Mouse (Mus musculus) midbrain, embryonic 13.5 days (tissue): ENCODE measurements at regions not wholly inside any gene's neighbourhood (a gene's known extent, or its start where the extent isn't known, plus 50 kb on each side); places are given as distances from the start of the nearest gene placed in this dataset.

Experiments
- ATAC-seq: fragments of 200-750 bp; cut with Nextera tagmentation; 2 replicates; pipeline ENCODE4 v1.8.0; 2017; ENCODE audit warnings: mild to moderate bottlenecking, moderate TSS enrichment, moderate library complexity
- H3K27ac ChIP-seq: fragments of 300-500 bp; sonication (generic); 2 replicates; pipeline ENCODE4 v1.5.1; 2015; ENCODE audit warnings: inconsistent platforms, mild to moderate bottlenecking, moderate library complexity
- H3K27me3 ChIP-seq: fragments of 300-500 bp; sonication (generic); 2 replicates; pipeline ENCODE4 v1.6.1; 2015; ENCODE audit warnings: mild to moderate bottlenecking, inconsistent platforms
- H3K36me3 ChIP-seq: fragments of 300-500 bp; sonication (generic); 2 replicates; pipeline ENCODE4 v1.6.1; 2015; ENCODE audit warnings: mild to moderate bottlenecking, inconsistent platforms
- H3K4me1 ChIP-seq: fragments of 300-500 bp; sonication (generic); replicated peaks from 2 replicates; pipeline ENCODE4 v1.6.1; 2015; ENCODE audit warnings: inconsistent platforms
- H3K4me2 ChIP-seq: fragments of 300-500 bp; sonication (generic); replicated peaks from 2 replicates; pipeline ENCODE4 v1.6.1; 2015; ENCODE audit warnings: moderate library complexity, mild to moderate bottlenecking, inconsistent platforms
- H3K4me3 ChIP-seq: fragments of 300-500 bp; sonication (generic); replicated peaks from 2 replicates; pipeline ENCODE4 v1.5.1; 2015; ENCODE audit warnings: mild to moderate bottlenecking, inconsistent platforms
- H3K9ac ChIP-seq: fragments of 300-500 bp; sonication (generic); replicated peaks from 2 replicates; pipeline ENCODE4 v1.6.1; 2015; ENCODE audit warnings: mild to moderate bottlenecking, inconsistent platforms
- H3K9me3 ChIP-seq: fragments of 300-500 bp; sonication (generic); 2 replicates; pipeline ENCODE4 v1.6.1; 2016; ENCODE audit warnings: mild to moderate bottlenecking, inconsistent platforms
- WGBS: fragments of 180-500 bp; shearing (Covaris S2); methylation state at CpG from one replicate; pipeline ENCODE4 v1.1.7; 2015; 5-methylcytosine and 5-hydroxymethylcytosine counted together

DNA sequence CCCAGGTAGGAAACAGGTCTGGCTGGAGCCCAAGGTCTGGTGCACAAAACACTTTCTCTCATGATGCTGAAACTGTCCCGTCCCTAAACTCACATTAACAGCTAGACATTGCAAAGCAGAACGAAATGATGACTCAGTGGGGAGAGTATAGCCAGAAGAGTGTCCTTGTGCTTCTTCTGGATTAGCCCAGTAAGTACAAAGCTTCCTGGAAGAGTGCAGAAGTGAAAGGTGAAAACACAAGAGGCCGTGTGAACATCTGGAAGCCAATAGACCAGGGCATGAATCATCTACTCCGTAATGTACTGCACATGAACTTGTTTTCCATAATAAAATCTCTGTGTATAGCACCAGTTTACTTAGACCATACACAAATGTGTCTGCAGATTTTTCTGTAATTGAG, 194.7 kb upstream of the Gm9747 start:
- H3K9me3 ChIP-seq: no peaks in the 10 kb centered on the region
- H3K9ac ChIP-seq: no peak overlapping the region
- 89% methylated on average over 4 of the region's 4 CpGs for WGBS
- H3K27ac ChIP-seq: no peak overlapping the region
- H3K36me3 ChIP-seq: no peaks in the 10 kb centered on the region
- no peaks in the 10 kb centered on the region for H3K4me1 ChIP-seq
- H3K27me3 ChIP-seq: no peaks in the 10 kb centered on the region
- H3K4me3 ChIP-seq: no peak overlapping the region
- ATAC-seq: no peak
- H3K4me2 ChIP-seq: no peak overlapping the region

DNA sequence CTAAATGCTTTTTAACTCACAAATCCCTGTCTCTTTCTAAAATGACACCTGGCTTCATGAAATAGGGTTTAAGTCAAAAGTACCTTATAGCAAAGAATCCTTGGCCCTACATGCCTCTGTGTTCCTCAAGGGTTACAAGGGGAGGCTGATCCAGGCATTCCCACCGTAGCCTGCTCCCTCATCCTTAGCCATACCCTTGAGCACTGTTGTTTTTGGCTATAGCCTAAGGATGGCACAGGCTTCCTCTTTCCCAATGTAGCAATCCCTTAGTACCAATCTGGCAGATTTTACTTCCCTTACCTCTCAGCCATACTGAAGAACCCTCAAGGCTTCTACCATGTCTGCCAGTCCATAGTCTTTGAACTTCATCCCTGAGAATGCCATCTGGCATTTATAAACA, 194.2 kb upstream of the Gm9747 start:
- Histone ChIP-seq H3K4me3 (no peak overlapping the region), H3K4me1 (no peaks in the 10 kb centered on the region), H3K4me2 (no peak overlapping the region), H3K9ac (no peak overlapping the region), H3K36me3 (no peaks in the 10 kb centered on the region), H3K27ac (no peak overlapping the region), H3K9me3 (no peaks in the 10 kb centered on the region), H3K27me3 (no peaks in the 10 kb centered on the region)
- no peak for ATAC-seq
- 96% methylated on average over 1 of the region's 1 CpGs for WGBS

DNA sequence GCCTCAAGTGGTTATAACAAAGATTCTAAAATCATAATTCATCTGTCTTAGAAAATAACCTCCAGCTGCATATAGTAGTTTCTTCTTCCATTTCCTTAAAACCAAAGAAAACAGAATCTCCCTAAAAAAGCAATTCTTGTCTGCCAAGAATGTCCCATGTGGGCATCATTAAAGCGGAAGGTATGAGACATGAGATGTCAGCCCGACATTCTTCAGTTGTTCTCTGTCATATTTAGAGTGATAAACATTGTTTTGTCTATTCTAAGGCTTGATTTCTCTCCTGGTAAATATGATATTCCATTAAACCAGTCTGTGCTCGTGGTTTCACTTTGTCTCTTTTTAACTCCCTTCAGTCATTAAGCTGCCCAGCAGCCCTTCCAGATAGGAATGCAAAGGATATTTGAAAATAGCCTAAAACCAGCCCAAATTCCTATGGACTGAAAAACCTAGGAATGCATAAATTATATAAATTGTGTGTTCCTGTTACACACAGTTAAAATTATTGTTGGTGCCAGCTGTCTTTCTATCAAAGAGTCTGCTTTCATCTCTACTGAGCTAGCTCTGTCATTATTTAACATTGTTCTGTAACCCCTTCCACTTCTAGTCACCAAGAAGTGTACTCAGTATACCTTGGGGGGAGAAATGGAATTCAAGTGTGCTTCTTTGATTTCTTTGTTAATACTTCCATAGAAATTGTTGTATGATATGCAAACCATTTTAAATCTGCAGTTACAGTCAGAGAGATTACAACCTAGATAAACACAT, 191.4 kb upstream of the Gm9747 start:
- Histone ChIP-seq H3K9me3 (no peaks in the 10 kb centered on the region), H3K27me3 (no peaks in the 10 kb centered on the region), H3K4me1 (no peaks in the 10 kb centered on the region), H3K4me2 (no peak overlapping the region), H3K36me3 (no peaks in the 10 kb centered on the region), H3K27ac (no peak overlapping the region), H3K9ac (no peak overlapping the region), H3K4me3 (no peak overlapping the region)
- ATAC-seq: no peak
- WGBS: 75% methylated on average over 3 of the region's 3 CpGs

DNA sequence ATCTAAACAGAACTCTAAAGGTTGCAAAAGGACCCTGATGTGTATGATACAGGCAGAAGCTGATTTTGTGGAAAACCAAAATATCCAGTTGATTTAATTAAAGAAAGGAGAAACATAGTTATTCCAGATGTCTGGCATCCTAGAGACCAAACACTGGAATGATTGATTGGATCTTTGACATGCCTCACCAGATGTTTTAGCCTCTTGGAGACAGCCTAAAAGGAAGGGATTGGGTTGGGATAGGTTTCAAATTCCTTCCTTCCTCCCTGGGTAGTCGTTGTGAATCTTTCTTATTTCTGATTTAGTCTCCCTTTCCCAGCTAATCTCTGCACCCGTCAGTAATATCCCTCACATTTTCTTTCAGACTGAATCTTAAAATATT, 190.9 kb upstream of the Gm9747 start:
- 32% methylated on average over 2 of the region's 2 CpGs for WGBS
- no peak overlapping the region for H3K4me3 ChIP-seq
- no peak for ATAC-seq

DNA sequence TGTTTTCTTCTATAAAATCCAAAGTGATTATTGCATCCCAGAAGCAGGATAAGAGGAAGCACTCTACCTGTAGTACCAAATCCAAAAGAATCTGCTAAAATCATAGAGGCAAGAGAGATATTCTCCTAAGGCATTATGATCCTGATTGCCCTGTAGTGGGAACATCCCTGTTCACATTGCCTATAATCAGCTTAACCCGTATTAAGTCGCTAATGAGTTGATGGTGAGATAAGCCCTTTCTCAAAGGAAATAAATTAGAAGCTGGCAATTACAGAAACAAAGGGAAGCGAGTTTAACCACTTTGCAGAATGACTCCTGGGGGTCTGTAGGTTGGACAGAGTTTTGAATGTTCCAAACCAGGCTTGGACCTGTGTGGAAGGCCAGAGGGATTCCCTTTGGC, 190.4 kb upstream of the Gm9747 start:
- Histone ChIP-seq H3K4me1 (no peaks in the 10 kb centered on the region), H3K4me3 (no peak overlapping the region), H3K4me2 (no peak overlapping the region), H3K27me3 (no peaks in the 10 kb centered on the region), H3K27ac (no peak overlapping the region), H3K9me3 (no peaks in the 10 kb centered on the region), H3K36me3 (no peaks in the 10 kb centered on the region), H3K9ac (no peak overlapping the region)
- no peak for ATAC-seq
- 33% methylated on average over 3 of the region's 3 CpGs for WGBS

More for the DNA sequence above, 190.9 kb upstream of the Gm9747 start:
- Histone ChIP-seq H3K27ac (no peak overlapping the region), H3K27me3 (no peaks in the 10 kb centered on the region), H3K9ac (no peak overlapping the region), H3K4me2 (no peak overlapping the region), H3K9me3 (no peaks in the 10 kb centered on the region), H3K36me3 (no peaks in the 10 kb centered on the region), H3K4me1 (no peaks in the 10 kb centered on the region)

DNA sequence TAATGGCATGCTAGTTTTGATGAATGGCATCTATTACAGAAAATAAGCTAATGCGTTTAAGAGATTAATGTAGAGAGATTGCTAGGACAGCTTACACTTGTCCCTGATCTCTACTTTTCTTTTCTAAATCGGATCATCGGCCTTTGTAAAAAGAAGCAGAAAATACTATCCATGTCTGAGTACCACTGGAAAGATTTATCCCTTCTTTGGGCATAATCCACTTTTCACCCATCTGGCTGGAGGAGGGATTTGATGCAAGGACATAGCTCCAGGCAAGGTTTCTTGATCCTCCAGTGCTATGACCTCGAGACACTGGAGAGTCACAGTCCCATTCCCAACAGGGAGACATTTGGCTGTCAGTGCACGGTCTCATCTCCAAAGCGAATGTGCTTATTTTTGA, 166.6 kb upstream of the Gm9747 start:
- no peak overlapping the region for H3K4me2 ChIP-seq
- H3K36me3 ChIP-seq: no peaks in the 10 kb centered on the region
- H3K27me3 ChIP-seq: no peaks in the 10 kb centered on the region
- H3K9ac ChIP-seq: no peak overlapping the region
- no peak overlapping the region for H3K27ac ChIP-seq
- H3K9me3 ChIP-seq: no peaks in the 10 kb centered on the region
- WGBS: 74% methylated on average over 6 of the region's 6 CpGs
- H3K4me1 ChIP-seq: peaks cover 4% of the 10 kb centered on the region; the same call in 1 of the 2 replicates
- H3K4me3 ChIP-seq: no peak overlapping the region
- ATAC-seq: no peak

DNA sequence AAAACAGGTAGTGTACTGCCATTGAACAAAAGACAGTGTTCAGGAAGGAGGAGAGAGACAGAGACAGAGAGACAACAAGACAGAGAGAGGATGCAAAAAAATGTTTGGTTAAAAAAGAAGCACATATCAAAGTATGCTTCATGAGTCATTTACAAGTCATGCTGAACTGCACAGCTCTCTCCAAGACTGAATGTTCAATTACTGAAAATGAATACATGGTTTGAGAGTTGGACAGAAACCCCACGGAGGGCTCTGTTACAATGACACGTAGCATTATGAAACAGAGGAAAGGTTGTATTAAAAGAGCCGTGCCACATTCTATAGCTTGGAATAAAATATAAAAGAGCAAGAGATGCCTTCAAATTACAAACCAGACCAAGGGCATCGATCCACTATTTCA, 164.3 kb upstream of the Gm9747 start:
- 88% methylated on average over 4 of the region's 4 CpGs for WGBS
- Histone ChIP-seq H3K27me3 (no peaks in the 10 kb centered on the region), H3K4me2 (no peak overlapping the region), H3K4me3 (no peak overlapping the region), H3K27ac (no peak overlapping the region), H3K4me1 (peaks cover 4% of the 10 kb centered on the region; the same call in 1 of the 2 replicates), H3K36me3 (no peaks in the 10 kb centered on the region), H3K9ac (no peak overlapping the region), H3K9me3 (no peaks in the 10 kb centered on the region)
- no peak for ATAC-seq

DNA sequence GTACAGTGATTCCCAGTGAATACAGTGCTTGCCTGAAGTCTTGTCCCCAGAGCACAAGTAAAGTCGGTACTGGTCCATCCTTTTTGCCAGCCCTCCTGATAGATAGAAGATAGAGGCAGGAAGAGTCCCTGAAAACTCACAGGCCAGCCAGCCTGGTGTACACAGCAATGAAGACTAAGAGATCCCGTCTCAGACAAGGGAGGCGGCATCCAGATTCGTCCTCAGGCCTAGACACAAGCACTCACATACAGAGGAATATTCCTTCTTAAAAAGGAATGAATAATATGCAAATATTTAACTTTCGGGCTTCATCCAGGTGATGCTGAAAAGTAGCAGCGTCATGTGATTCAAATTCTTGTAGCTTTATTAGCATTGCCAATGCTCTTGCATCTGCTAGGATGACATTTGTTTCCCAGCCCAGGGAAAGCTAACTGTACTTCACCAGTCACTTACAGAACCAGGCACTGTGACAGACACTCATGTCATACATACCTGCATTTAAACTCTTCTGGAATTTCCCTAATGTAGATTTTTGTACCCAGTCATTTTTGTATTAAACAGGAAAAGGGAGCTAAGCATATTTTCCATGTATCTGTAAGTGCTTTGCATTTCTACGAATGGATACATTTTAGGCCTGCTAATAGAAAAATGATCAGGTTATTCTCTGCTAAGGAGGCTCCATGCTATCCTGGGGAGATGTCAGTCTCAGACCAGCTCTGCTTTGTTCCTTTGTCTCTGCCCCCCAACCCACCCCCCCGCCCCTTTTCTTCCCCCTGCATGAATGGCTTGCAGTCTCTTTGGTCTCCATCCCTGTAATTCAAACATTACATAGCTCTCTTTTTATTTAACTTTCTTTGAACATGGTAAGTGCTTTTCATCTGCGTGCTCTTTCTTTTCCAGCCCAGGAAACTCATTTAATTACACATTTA, 162.5 kb upstream of the Gm9747 start:
- ATAC-seq: peak; percentile 56; the same call in 1 of the 2 replicates
- H3K4me1 ChIP-seq: peaks cover 4% of the 10 kb centered on the region; the same call in 1 of the 2 replicates
- H3K9ac ChIP-seq: no peak overlapping the region
- no peak overlapping the region for H3K27ac ChIP-seq
- H3K36me3 ChIP-seq: no peaks in the 10 kb centered on the region
- no peaks in the 10 kb centered on the region for H3K27me3 ChIP-seq
- no peak overlapping the region for H3K4me3 ChIP-seq
- H3K9me3 ChIP-seq: no peaks in the 10 kb centered on the region
- no peak overlapping the region for H3K4me2 ChIP-seq
- 51% methylated on average over 9 of the region's 9 CpGs for WGBS

DNA sequence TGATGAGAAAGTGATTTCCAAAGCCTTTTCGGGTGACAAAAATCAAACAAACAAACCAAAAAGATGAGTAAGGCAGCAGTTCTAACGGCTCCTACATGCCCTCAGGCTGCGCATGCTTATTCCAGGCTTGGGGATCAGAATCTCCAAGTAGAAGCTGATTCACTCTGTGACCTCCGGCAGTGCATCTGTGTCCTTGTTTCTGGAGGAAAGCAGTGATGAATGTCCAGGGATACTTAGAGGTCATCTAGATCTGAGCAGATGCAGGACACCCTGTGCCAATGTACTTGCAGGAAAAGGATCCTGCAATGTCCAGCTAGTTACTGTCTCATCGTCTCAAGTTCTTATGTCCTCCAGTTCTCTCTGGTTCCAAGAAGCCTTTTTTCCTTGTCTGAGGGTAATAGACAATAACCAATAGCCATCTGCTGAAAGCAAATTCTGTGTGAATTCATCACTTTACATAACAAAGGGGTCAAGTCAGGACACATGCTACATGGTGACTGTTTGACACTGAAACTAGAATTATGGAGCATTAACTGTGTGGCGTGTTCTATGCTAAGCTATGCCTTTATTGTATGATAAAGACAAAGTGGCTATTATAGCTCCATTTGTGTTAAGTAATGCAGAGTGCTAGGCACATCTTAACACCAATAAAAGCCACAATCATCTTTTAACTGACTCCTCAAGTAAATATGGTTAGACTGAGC, 143.6 kb upstream of the Gm9747 start:
- Histone ChIP-seq H3K4me3 (no peak overlapping the region), H3K4me1 (peaks cover 14% of the 10 kb centered on the region), H3K4me2 (no peak overlapping the region), H3K9me3 (no peaks in the 10 kb centered on the region), H3K27me3 (no peaks in the 10 kb centered on the region), H3K9ac (no peak overlapping the region), H3K36me3 (no peaks in the 10 kb centered on the region), H3K27ac (no peak overlapping the region)
- ATAC-seq: peak; percentile 48; the same call in 1 of the 2 replicates
- 51% methylated on average over 6 of the region's 6 CpGs for WGBS

DNA sequence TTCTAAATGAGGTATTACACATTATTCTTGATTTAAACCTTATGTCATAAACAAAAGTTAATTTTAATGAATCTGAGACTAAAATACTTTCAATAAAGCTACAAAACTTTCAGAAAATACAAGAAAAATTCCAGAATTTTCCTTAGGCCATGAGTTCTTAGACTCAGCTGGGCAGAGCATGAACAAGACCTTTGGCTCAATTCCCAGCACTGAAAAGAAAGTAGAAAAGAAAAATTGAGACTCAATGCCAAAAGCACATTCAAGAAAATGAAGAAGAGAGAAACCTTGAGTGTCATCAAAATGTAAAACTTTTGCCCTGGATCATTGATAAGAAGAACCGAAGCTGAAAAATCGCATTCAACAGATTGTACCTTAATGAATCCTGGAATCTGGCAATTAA, 137.8 kb upstream of the Gm9747 start:
- Histone ChIP-seq H3K4me3 (no peak overlapping the region), H3K27ac (no peak overlapping the region), H3K36me3 (no peaks in the 10 kb centered on the region), H3K4me1 (no peaks in the 10 kb centered on the region), H3K9me3 (no peaks in the 10 kb centered on the region), H3K9ac (no peak overlapping the region), H3K4me2 (no peak overlapping the region), H3K27me3 (no peaks in the 10 kb centered on the region)
- 94% methylated on average over 2 of the region's 2 CpGs for WGBS
- no peak for ATAC-seq

DNA sequence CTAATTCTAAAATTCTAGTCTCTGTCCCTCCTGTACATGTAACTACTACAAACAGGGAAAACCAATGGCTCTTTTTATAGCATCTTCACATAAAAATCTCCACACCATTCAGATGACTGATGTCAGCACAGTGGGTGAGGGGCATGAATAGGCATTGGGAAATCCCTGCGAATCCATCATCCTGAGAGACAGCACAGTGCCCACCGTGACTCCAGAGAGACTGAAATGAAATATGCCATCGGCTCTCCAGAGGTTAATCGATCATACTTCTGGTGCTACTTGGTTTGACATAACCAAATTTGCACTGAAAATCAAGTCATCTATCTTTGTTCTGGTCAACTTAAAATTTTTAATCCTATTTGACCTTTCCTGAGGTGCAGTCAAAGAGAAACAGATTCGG, 126.2 kb upstream of the Gm9747 start:
- no peak overlapping the region for H3K9ac ChIP-seq
- H3K27me3 ChIP-seq: no peaks in the 10 kb centered on the region
- H3K4me1 ChIP-seq: no peaks in the 10 kb centered on the region
- H3K9me3 ChIP-seq: no peaks in the 10 kb centered on the region
- H3K27ac ChIP-seq: no peak overlapping the region
- 81% methylated on average over 5 of the region's 5 CpGs for WGBS
- no peak overlapping the region for H3K4me2 ChIP-seq
- ATAC-seq: no peak
- H3K36me3 ChIP-seq: no peaks in the 10 kb centered on the region
- H3K4me3 ChIP-seq: no peak overlapping the region

DNA sequence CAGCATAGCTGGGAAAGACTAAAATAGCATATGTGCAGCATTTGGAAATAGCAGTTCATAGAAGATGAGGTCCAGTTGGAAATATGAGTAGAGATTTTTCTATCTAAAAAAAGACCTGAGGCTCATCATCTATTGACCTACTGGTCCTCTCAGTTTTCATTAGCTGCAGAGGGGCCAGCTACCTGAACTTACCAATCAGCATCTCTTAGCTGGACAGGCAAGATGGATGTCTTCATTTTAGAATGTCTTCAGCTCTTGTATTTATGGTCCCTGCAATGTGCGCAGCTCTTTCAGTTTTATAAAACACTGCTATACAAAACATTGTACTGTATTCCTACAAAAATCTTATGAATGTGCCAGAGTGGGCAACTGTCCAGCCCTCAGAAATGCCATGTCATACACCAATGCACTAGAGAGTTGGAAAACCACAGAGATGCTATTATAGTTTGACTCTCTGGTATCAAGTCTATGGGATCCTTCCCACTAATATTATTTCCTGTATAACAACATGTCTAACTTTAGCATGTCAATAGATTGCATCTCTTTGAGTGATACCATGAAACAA, 122.8 kb upstream of the Gm9747 start:
- Histone ChIP-seq H3K9me3 (no peaks in the 10 kb centered on the region), H3K4me1 (no peaks in the 10 kb centered on the region), H3K27ac (no peak overlapping the region), H3K4me2 (no peak overlapping the region), H3K4me3 (no peak overlapping the region), H3K27me3 (no peaks in the 10 kb centered on the region), H3K36me3 (no peaks in the 10 kb centered on the region), H3K9ac (no peak overlapping the region)
- WGBS: 100% methylated on average over 1 of the region's 1 CpGs
- ATAC-seq: no peak
